Mouse (Mus musculus) small intestine, adult 2 months (tissue): ENCODE results near the gene Mrps25.

Source experiments
- CTCF ChIP-seq: fragments of 200-500 bp; IDR thresholded peaks from 2 replicates; pipeline ENCODE4 v1.5.1; 2012; ENCODE audit warnings: low read depth, mild to moderate bottlenecking, control low read depth, inconsistent platforms, low read length, moderate library complexity, mixed read lengths; ENCODE audit not compliant: insufficient replicate concordance, insufficient read length; ENCODE audit errors: extremely low read depth
- POLR2A ChIP-seq: fragments of 200-500 bp; IDR thresholded peaks from 2 replicates; pipeline ENCODE4 v1.6.1; 2012; ENCODE audit warnings: low read depth, mild to moderate bottlenecking, control low read depth, inconsistent platforms, low read length, moderate library complexity

- TF ChIP-seq CTCF: no peak
- no peak for TF ChIP-seq POLR2A
These were observed 47.5 kb upstream of the Mrps25 start for GRCm38 (mm10) chr6:92231356-92231755.
